Mouse (Mus musculus) forelimb bud, embryonic 11.5 days (tissue): ENCODE measurements at regions not wholly inside any gene's neighbourhood (a gene's known extent, or its start where the extent isn't known, plus 50 kb on each side); places are given as distances from the start of the nearest gene placed in this dataset.

Experiments used
- DNase-seq: peaks from one replicate; pipeline ENCODE4 v3.0.0-alpha.2; 2012; ENCODE audit warnings: low read depth, low spot score

GRCm38 (mm10) chr1:77256115-77256842 lies 258.6 kb downstream of the Epha4 start:
- DNase-seq, result no peak

DNA sequence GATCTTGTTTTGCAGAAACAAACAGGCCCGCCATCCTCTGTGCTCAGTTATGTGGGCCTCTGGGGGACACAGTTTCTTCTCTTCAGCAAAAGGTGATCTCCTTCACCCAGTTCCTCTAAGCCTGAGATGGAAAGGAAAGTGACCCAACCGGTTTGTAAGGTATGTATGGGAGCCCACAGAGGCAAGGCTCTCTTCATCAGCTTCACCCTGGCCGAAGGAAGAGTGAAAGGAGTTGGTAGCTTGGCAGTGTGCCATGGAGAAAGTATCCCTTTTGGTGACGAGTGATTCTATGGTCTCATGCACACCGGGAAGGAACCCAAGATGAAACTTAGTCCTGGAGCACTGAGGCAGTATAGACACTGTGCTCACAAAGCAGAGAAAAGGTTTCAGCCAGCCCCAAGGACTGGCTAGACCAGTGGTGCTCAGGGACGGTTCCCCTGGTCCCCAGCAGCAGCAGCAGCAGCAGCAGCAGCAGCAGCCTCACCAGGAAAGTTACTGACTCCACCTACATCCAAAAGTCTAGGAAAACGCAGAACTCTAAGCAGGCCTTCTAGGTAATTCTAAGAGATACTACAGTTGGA lies 256.1 kb downstream of the Epha4 start:
- DNase-seq, result no peak

DNA sequence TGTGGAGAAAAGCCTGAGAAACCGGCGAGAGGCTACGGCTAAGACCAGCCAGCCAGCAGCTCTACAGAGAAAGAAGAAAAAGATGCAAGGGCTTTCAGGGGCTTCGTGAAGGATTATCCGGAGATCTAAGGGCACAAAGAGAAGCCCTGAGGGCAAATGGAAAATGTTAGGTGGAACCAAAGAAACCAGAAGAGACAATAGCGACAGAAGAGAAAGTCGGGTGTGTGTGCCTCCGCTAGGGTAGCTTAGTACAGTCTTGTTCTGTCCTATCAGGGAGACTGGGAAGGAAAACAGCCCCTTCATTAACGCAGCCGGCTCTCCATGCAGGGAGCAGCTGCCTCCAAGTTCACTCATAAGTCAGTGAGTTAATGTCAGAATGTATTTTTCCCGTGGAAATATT lies 255.1 kb downstream of the Epha4 start:
- no peak for DNase-seq

DNA sequence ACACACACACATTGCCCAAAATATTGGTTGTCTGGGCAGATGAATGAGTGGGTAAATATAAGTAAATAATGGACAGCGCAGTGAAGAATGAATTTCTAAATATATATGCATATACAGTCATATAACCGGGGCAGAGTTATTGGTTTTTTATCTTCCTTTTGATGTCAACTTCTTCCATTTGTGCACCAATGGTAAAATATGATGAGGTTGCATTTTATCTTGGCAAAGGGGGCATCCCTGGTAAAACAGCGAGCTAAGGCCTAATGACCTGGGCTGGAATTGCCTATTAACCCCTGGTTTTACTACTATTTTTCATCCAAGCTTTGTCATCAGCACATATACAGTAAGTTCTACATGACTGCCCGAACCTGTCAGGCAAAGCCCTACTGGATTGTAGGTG lies 253.2 kb downstream of the Epha4 start:
- no peak for DNase-seq

DNA sequence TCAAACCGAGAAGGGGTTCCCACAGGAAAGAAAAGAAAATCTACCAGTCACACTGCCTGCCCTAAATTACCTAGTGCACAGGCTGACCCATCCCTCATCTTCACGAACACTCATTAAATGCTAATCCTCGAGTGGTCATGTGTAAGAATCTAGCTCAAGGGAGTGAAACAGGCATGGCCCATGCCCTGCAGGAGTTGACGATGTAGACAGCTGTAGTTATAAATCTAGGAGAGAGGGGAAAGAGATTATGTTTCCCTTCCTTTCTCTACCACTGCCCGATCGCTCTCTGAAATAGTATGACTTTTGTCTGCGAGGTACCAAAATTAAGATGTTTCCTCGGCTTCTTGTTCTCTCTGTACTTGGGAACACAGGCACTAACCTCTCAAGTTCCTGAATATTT lies 249.2 kb downstream of the Epha4 start:
- no peak for DNase-seq

DNA sequence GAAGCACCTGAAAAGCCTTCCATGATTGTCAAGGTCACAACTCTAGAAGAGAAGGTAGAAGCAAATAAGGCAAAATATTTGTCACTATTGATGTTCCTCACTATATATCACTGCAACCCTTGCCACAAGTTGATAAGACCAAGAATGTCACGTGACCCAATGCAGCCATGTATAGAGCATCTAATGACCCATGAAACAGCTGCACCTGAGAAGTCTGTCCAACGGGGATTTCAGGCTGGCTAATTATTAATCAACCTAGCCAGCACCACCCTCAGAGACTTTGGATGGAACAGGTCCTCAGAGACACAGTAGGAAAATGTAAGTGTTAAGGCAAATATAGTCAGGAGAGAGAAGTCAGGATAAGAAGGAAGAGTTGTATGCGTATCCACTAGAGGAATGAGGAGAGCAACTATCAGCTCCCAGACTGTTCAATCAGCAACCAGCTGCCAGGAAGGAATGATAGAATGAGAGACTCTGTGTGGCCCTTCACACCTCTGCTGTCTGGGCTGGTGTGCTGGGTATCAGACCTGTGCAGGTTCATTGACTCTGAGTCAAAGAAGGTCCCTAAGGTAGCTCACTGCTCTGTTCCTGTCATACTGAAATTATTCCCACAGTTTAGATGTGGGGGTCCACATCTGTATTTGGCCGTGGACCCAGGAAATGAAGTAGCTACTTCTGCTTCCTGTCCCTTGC lies 247.4 kb downstream of the Epha4 start:
- no peak for DNase-seq

DNA sequence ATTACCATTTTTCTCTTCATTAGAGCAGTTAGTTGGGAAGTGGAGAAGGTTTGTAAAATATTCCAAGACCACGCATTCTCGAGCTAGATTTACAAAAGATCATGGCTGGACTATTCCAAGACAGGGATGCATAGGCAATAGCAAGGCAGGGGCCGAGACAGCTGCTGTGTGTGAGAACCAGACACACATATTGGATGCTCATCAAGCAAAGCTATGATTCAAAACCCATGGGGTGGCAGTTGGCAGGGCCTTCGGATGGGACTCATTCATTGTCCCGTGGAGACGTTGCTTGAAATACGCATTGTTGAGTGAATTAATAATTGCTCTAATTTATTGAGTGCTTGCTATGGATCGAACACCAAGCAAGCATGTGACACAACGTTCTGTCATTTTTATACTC lies 239.6 kb downstream of the Epha4 start:
- no peak for DNase-seq

DNA sequence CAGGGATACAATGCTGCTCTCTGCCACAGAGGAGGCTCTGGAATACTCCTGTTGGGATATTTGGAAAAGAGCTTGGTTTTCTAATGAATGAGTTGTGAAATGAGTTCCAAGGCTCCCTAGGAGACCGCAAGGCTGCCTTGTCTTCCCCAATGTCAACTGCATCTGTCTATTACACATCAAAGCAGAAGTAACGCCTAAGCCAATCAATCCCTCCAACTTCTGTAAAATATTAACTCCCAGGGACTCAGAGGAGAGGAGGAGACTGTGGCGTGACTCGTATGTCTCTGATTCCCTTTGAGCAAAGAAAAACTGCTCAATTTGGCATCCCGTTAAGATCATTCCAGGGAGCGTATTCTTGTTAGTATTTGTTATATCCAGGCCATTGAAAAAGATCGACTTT lies 235.3 kb downstream of the Epha4 start:
- DNase-seq, result no peak

- DNase-seq, result no peak
These were observed 234.4 kb downstream of the Epha4 start for GRCm38 (mm10) chr1:77280373-77281038.

- no peak for DNase-seq
These were observed 233.1 kb downstream of the Epha4 start for GRCm38 (mm10) chr1:77281741-77282140.

DNA sequence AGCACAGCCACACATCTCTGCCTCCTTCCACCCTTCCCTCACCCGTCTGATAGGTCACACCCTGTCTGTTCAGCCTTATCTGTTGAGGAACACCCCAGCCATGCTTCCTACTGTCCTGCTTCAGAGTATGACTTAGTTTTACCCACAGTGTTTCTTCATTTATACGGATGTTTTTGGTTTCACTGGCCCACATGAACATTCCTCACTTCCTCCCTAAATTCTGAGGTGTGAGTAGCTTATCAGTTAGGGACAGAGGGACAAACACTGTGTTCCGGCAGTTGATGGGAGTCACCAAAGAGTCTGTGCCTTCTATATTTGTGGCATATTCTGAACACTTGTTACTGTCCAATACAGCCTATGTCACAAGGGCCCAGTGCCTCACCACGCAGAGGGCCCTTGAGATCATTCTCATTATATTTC lies 216.2 kb downstream of the Epha4 start:
- DNase-seq, result no peak

DNA sequence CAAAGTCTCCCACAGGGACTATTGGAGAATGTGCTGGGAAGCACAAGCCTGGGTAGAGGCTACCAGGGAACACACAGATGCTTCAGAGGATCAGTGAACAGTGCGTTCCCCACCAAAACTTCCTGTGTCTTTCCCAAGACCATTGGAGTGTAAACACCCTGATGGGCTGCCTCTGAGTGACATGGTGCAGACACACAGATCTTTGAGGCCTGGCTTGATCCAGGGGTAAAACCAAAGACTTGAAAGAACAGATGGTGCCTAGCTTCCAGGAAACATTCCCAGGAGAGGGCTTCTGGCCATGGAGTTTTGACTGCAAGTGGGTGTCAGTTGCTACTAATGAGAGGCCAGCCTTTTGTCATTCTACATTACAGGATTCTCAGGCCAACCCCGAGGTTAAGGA lies 214.1 kb downstream of the Epha4 start:
- no peak for DNase-seq

DNA sequence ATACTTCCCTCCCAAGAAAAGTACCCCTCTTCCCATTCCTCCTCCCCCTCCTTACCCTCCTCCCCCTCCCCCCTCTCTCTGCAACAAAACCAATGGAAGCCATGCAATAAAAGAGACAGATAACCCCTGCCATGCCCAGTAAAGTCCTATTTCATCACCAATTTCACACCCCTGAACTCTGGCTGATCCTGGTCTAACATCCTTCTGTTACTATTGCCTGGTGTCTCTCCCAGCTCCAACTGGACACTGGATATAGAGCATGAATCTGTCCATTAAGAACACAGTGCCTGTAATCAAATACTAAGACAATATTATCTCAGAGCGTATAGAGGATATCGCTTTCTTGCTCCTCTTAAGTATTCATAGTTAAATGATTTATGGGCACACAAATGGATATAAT lies 210.1 kb downstream of the Epha4 start:
- DNase-seq, result no peak

GRCm38 (mm10) chr1:77307745-77308144 lies 207.1 kb downstream of the Epha4 start:
- no peak for DNase-seq

DNA sequence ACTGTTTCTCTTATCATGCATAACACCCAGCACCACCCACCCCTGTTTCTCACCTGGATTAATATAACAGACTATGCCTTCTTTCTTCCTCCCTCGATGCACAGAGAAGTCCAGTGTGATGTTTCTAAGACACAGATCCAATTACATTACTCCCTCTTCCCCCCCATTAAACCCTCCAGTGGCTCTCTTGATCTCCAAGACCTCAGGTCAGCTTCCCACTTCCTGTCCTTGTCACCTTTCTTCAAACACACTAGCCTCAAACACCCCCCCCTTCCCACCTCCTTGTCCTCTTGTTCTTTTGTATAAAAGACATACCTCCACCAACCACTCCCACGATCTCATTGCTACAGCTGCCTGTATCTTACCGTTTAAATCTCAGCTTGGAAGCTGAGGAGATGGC lies 201.8 kb downstream of the Epha4 start:
- no peak for DNase-seq

DNA sequence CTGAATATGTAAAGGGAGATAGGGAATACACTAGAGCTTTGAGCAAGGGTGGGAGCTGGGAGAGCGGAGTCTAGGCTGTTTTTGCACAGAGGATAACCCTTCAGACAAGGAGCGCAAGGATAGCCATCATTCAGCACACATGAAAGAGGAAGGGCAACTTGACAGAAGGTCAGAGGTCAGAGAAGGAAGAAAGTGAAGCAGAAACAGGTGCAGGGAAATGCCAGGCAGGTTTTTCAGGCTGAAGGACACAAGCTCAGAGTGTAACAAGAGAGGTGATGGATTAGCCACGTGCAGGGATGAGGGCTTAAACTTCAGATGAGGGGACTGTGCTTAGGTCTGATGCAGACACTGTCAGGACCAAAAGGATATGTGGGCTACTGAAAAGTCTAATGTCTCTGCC lies 199.5 kb downstream of the Epha4 start:
- DNase-seq, result no peak

DNA sequence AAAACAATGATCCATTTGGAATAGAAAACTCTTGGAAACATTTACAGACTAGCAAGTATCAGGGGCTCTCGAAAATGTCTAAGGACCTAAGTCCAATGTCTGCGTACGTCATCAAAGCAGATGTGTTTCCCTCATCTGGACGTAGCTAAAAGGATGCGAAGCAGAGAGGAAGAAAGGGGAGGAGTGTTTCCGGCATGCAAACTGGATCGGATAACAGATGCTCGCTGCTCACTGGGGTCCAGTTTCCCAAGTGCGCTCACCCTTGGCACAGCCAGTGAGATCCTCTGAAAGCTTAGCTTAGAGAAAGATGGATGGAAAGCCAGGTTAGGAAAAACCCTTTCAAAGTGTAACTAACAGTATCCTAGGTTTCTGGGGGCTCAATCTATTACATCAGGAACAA lies 198.7 kb downstream of the Epha4 start:
- peak; percentile 24 for DNase-seq
